Mouse (Mus musculus): ENCODE results near the gene Gm10803. TPM values are rescaled to one million over a fixed set of nuclear protein-coding genes. Genes with fewer than 3 reads are reported as not detected.
"Not testable (repeated sequence)": the region's sequence is repeated elsewhere in the genome, so short reads cannot be mapped to it uniquely, and the experiment has no call there.

Gene Gm10803
- polyA plus RNA-seq (2014; fragmentation: Nextera tagmentation; extraction: Ambion mirVana) = not detected in 2 replicates

GRCm38 (mm10) chr2:93560268-93560667 lies at the start of gene Gm10803:
Gene Gm10803, plus strand, starts transcription at chr2:93560568.
- not testable (repeated sequence) for H3K4me3 ChIP-seq (ENCODE audit: low read depth, low read length); H3K9ac ChIP-seq (replicated peaks; ENCODE audit: low read depth, low read length); H3K36me3 ChIP-seq (ENCODE audit: control insufficient read depth, insufficient read depth, low read length); H3K27ac ChIP-seq (ENCODE audit: low read length); H3K4me2 ChIP-seq (replicated peaks; ENCODE audit: low read depth, low read length); H3K27me3 ChIP-seq (ENCODE audit: control insufficient read depth, insufficient read depth, low read length); H3K9me3 ChIP-seq (ENCODE audit: control insufficient read depth, low read depth, low read length); H3K4me1 ChIP-seq (ENCODE audit: control insufficient read depth, insufficient read depth, low read length); ATAC-seq (ENCODE audit: insufficient number of reproducible peaks, insufficient read depth, low FRiP score, low read depth)
- 92% methylated on average over 2 of the region's 2 CpGs for WGBS

GRCm38 (mm10) chr2:93510839-93511238 lies 49.5 kb upstream of the Gm10803 start:
- H3K4me1 ChIP-seq (ENCODE audit: control insufficient read depth, insufficient read depth, low read length) = no peaks in the 10 kb centered on the region
- no peak for ATAC-seq (ENCODE audit: insufficient number of reproducible peaks, insufficient read depth, low FRiP score, low read depth)
- H3K9ac ChIP-seq (replicated peaks; ENCODE audit: low read depth, low read length) = no peak overlapping the region
- H3K27me3 ChIP-seq (ENCODE audit: control insufficient read depth, insufficient read depth, low read length) = no peaks in the 10 kb centered on the region
- H3K36me3 ChIP-seq (ENCODE audit: control insufficient read depth, insufficient read depth, low read length) = no peaks in the 10 kb centered on the region
- WGBS = 91% methylated on average over 1 of the region's 1 CpGs
- no peaks in the 10 kb centered on the region for H3K9me3 ChIP-seq (ENCODE audit: control insufficient read depth, low read depth, low read length)
- H3K27ac ChIP-seq (ENCODE audit: low read length) = no peak overlapping the region
- no peak overlapping the region for H3K4me2 ChIP-seq (replicated peaks; ENCODE audit: low read depth, low read length)
- no peak overlapping the region for H3K4me3 ChIP-seq (ENCODE audit: low read depth, low read length)

- no peaks in the 10 kb centered on the region for H3K9me3 ChIP-seq (ENCODE audit: control insufficient read depth, low read depth, low read length)
- H3K9ac ChIP-seq (replicated peaks; ENCODE audit: low read depth, low read length) = no peak overlapping the region
- WGBS = 60% methylated on average over 7 of the region's 7 CpGs
- no peaks in the 10 kb centered on the region for H3K36me3 ChIP-seq (ENCODE audit: control insufficient read depth, insufficient read depth, low read length)
- no peak overlapping the region for H3K4me3 ChIP-seq (ENCODE audit: low read depth, low read length)
- no peak for ATAC-seq (ENCODE audit: insufficient number of reproducible peaks, insufficient read depth, low FRiP score, low read depth)
- no peak overlapping the region for H3K4me2 ChIP-seq (replicated peaks; ENCODE audit: low read depth, low read length)
- no peaks in the 10 kb centered on the region for H3K27me3 ChIP-seq (ENCODE audit: control insufficient read depth, insufficient read depth, low read length)
- H3K27ac ChIP-seq (ENCODE audit: low read length) = no peak overlapping the region
- H3K4me1 ChIP-seq (ENCODE audit: control insufficient read depth, insufficient read depth, low read length) = no peaks in the 10 kb centered on the region
Observed at GRCm38 (mm10) chr2:93512130-93512529, 48.2 kb upstream of the Gm10803 start.

GRCm38 (mm10) chr2:93515246-93515645 lies 45.1 kb upstream of the Gm10803 start:
- Histone ChIP-seq H3K9me3 (ENCODE audit: control insufficient read depth, low read depth, low read length) (no peaks in the 10 kb centered on the region), H3K4me2 (replicated peaks; ENCODE audit: low read depth, low read length) (no peak overlapping the region), H3K27me3 (ENCODE audit: control insufficient read depth, insufficient read depth, low read length) (no peaks in the 10 kb centered on the region), H3K36me3 (ENCODE audit: control insufficient read depth, insufficient read depth, low read length) (no peaks in the 10 kb centered on the region), H3K4me3 (ENCODE audit: low read depth, low read length) (no peak overlapping the region), H3K9ac (replicated peaks; ENCODE audit: low read depth, low read length) (no peak overlapping the region), H3K4me1 (ENCODE audit: control insufficient read depth, insufficient read depth, low read length) (no peaks in the 10 kb centered on the region), H3K27ac (ENCODE audit: low read length) (no peak overlapping the region)
- ATAC-seq (ENCODE audit: insufficient number of reproducible peaks, insufficient read depth, low FRiP score, low read depth) = no peak
- WGBS = 77% methylated on average over 4 of the region's 4 CpGs

- H3K27me3 ChIP-seq (ENCODE audit: control insufficient read depth, insufficient read depth, low read length) = no peaks in the 10 kb centered on the region
- H3K4me3 ChIP-seq (ENCODE audit: low read depth, low read length) = no peak overlapping the region
- 64% methylated on average over 4 of the region's 4 CpGs for WGBS
- H3K36me3 ChIP-seq (ENCODE audit: control insufficient read depth, insufficient read depth, low read length) = no peaks in the 10 kb centered on the region
- no peaks in the 10 kb centered on the region for H3K4me1 ChIP-seq (ENCODE audit: control insufficient read depth, insufficient read depth, low read length)
- ATAC-seq (ENCODE audit: insufficient number of reproducible peaks, insufficient read depth, low FRiP score, low read depth) = no peak
- H3K9me3 ChIP-seq (ENCODE audit: control insufficient read depth, low read depth, low read length) = no peaks in the 10 kb centered on the region
- no peak overlapping the region for H3K9ac ChIP-seq (replicated peaks; ENCODE audit: low read depth, low read length)
- no peak overlapping the region for H3K27ac ChIP-seq (ENCODE audit: low read length)
- H3K4me2 ChIP-seq (replicated peaks; ENCODE audit: low read depth, low read length) = no peak overlapping the region
Observed at GRCm38 (mm10) chr2:93521042-93521441, 39.3 kb upstream of the Gm10803 start.

GRCm38 (mm10) chr2:93521571-93521970 lies 38.8 kb upstream of the Gm10803 start:
- no peaks in the 10 kb centered on the region for H3K9me3 ChIP-seq (ENCODE audit: control insufficient read depth, low read depth, low read length)
- H3K9ac ChIP-seq (replicated peaks; ENCODE audit: low read depth, low read length) = no peak overlapping the region
- WGBS = 79% methylated on average over 6 of the region's 6 CpGs
- no peaks in the 10 kb centered on the region for H3K4me1 ChIP-seq (ENCODE audit: control insufficient read depth, insufficient read depth, low read length)
- H3K27ac ChIP-seq (ENCODE audit: low read length) = no peak overlapping the region
- H3K4me2 ChIP-seq (replicated peaks; ENCODE audit: low read depth, low read length) = no peak overlapping the region
- no peak for ATAC-seq (ENCODE audit: insufficient number of reproducible peaks, insufficient read depth, low FRiP score, low read depth)
- no peaks in the 10 kb centered on the region for H3K36me3 ChIP-seq (ENCODE audit: control insufficient read depth, insufficient read depth, low read length)
- H3K4me3 ChIP-seq (ENCODE audit: low read depth, low read length) = no peak overlapping the region
- no peaks in the 10 kb centered on the region for H3K27me3 ChIP-seq (ENCODE audit: control insufficient read depth, insufficient read depth, low read length)

GRCm38 (mm10) chr2:93522005-93522404 lies 38.4 kb upstream of the Gm10803 start:
- Histone ChIP-seq H3K27ac (ENCODE audit: low read length) (no peak overlapping the region), H3K36me3 (ENCODE audit: control insufficient read depth, insufficient read depth, low read length) (no peaks in the 10 kb centered on the region), H3K9me3 (ENCODE audit: control insufficient read depth, low read depth, low read length) (no peaks in the 10 kb centered on the region), H3K4me3 (ENCODE audit: low read depth, low read length) (no peak overlapping the region), H3K4me1 (ENCODE audit: control insufficient read depth, insufficient read depth, low read length) (no peaks in the 10 kb centered on the region), H3K4me2 (replicated peaks; ENCODE audit: low read depth, low read length) (no peak overlapping the region), H3K9ac (replicated peaks; ENCODE audit: low read depth, low read length) (no peak overlapping the region), H3K27me3 (ENCODE audit: control insufficient read depth, insufficient read depth, low read length) (no peaks in the 10 kb centered on the region)
- no peak for ATAC-seq (ENCODE audit: insufficient number of reproducible peaks, insufficient read depth, low FRiP score, low read depth)
- 67% methylated on average over 16 of the region's 16 CpGs for WGBS

GRCm38 (mm10) chr2:93525033-93525762 lies 35.2 kb upstream of the Gm10803 start:
- Histone ChIP-seq H3K4me3 (ENCODE audit: low read depth, low read length) (no peak overlapping the region), H3K27ac (ENCODE audit: low read length) (no peak overlapping the region), H3K9ac (replicated peaks; ENCODE audit: low read depth, low read length) (no peak overlapping the region), H3K27me3 (ENCODE audit: control insufficient read depth, insufficient read depth, low read length) (no peaks in the 10 kb centered on the region), H3K4me2 (replicated peaks; ENCODE audit: low read depth, low read length) (no peak overlapping the region), H3K4me1 (ENCODE audit: control insufficient read depth, insufficient read depth, low read length) (no peaks in the 10 kb centered on the region), H3K9me3 (ENCODE audit: control insufficient read depth, low read depth, low read length) (no peaks in the 10 kb centered on the region), H3K36me3 (ENCODE audit: control insufficient read depth, insufficient read depth, low read length) (no peaks in the 10 kb centered on the region)
- ATAC-seq (ENCODE audit: insufficient number of reproducible peaks, insufficient read depth, low FRiP score, low read depth) = no peak
- WGBS = 67% methylated on average over 16 of the region's 16 CpGs

GRCm38 (mm10) chr2:93529602-93530001 lies 30.8 kb upstream of the Gm10803 start:
- H3K4me2 ChIP-seq (replicated peaks; ENCODE audit: low read depth, low read length) = no peak overlapping the region
- WGBS = 30% methylated on average over 4 of the region's 4 CpGs
- H3K27me3 ChIP-seq (ENCODE audit: control insufficient read depth, insufficient read depth, low read length) = no peaks in the 10 kb centered on the region
- H3K4me1 ChIP-seq (ENCODE audit: control insufficient read depth, insufficient read depth, low read length) = no peaks in the 10 kb centered on the region
- H3K9ac ChIP-seq (replicated peaks; ENCODE audit: low read depth, low read length) = no peak overlapping the region; the same call in 1 of the 2 replicates
- no peak for ATAC-seq (ENCODE audit: insufficient number of reproducible peaks, insufficient read depth, low FRiP score, low read depth)
- H3K27ac ChIP-seq (ENCODE audit: low read length) = peak overlapping the region; percentile 48; the same call in 1 of the 2 replicates
- no peak overlapping the region for H3K4me3 ChIP-seq (ENCODE audit: low read depth, low read length)
- H3K9me3 ChIP-seq (ENCODE audit: control insufficient read depth, low read depth, low read length) = no peaks in the 10 kb centered on the region
- no peaks in the 10 kb centered on the region for H3K36me3 ChIP-seq (ENCODE audit: control insufficient read depth, insufficient read depth, low read length)
